Mouse (Mus musculus) erythroblast, embryonic 14.5 days (primary cell): Measurements from ENCODE around the gene Nr1d2.

Experiments
- GATA1 ChIP-seq: IDR thresholded peaks from 2 replicates; pipeline ENCODE4 v1.6.1; 2012; ENCODE audit warnings: low read length, inconsistent platforms, mixed read lengths
- TAL1 ChIP-seq: IDR thresholded peaks from 3 replicates; pipeline ENCODE4 v1.6.1; 2012; ENCODE audit warnings: low read length, inconsistent platforms, mixed read lengths

DNA sequence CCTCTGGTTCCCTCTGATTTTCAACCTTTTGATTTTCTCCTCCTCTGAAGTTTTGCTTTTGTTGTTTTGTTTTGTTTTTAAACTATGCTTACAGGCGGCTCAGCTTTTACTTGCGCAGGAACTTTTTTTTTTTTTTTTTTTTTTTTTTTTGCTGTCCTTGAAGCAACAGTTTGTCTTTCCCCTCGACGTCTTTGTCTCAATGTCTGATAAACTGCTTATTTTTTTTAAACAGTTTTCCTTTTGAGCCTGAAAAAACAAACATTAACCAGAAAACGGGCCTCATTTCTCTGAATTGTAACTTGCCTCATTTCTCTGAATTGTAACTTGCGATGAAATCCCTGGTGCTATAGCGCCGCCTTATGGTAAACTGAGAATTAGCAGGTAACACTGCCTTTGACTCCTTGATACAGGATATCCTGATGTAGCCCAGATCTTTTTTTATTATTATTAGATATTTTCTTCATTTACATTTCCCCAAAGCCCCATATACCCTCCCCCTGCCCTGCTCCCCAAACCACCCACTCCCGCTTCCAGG lies 52.0 kb downstream of the Nr1d2 start:
- TF ChIP-seq GATA1 (no peak), TAL1 (no peak)
